Mouse (Mus musculus) heart, adult 2 months (tissue): ENCODE measurements around the gene Vwa8. TPM values are rescaled to one million over a fixed set of nuclear protein-coding genes. Genes with fewer than 3 reads are reported as not detected.
"Not testable (repeated sequence)": the region's sequence is repeated elsewhere in the genome, so short reads cannot be mapped to it uniquely, and the experiment has no call there.

Experiments
- DNase-seq, 2 experiments: peaks; one replicate each; pipeline ENCODE4 v3.0.0; 2021
- H3K27ac ChIP-seq: fragments of 200-600 bp; 2 replicates; pipeline ENCODE4 v1.8.1; 2022
- H3K27me3 ChIP-seq: fragments of 200-500 bp; 2 replicates; pipeline ENCODE4 v1.6.1; 2012; ENCODE audit warnings: mild to moderate bottlenecking, low read length, inconsistent platforms, mixed read lengths; ENCODE audit not compliant: control insufficient read depth, insufficient read depth
- H3K36me3 ChIP-seq: fragments of 200-500 bp; 2 replicates; pipeline ENCODE4 v1.6.1; 2012; ENCODE audit warnings: low read length, inconsistent platforms; ENCODE audit not compliant: control insufficient read depth, insufficient read depth
- H3K4me1 ChIP-seq: fragments of 200-500 bp; 2 replicates; pipeline ENCODE4 v1.6.1; 2011; ENCODE audit warnings: low read length; ENCODE audit not compliant: control insufficient read depth, insufficient read depth
- H3K4me3 ChIP-seq: fragments of 200-600 bp; 2 replicates; pipeline ENCODE4 v1.8.1; 2022
- H3K79me2 ChIP-seq: fragments of 200-500 bp; replicated peaks from 2 replicates; pipeline ENCODE4 v1.6.1; 2012; ENCODE audit warnings: mild to moderate bottlenecking, inconsistent platforms, low read length, moderate library complexity, mixed read lengths; ENCODE audit not compliant: control insufficient read depth, insufficient read depth
- H3K9ac ChIP-seq: fragments of 200-500 bp; 2 replicates; pipeline ENCODE4 v1.6.1; 2012; ENCODE audit warnings: low read depth, mild to moderate bottlenecking, control low read depth, inconsistent platforms, low read length, mixed read lengths
- CTCF ChIP-seq: fragments of 200-600 bp; IDR thresholded peaks from 2 replicates; pipeline ENCODE4 v1.8.1; 2022; ENCODE audit warnings: antibody characterized with exemption, mild to moderate bottlenecking, moderate library complexity
- EP300 ChIP-seq: fragments of 200-500 bp; IDR thresholded peaks from 2 replicates; pipeline ENCODE4 v1.6.1; 2011; ENCODE audit warnings: low read depth, low read length, control low read depth; ENCODE audit not compliant: insufficient read depth
- POLR2A ChIP-seq: fragments of 200-500 bp; IDR thresholded peaks from 2 replicates; pipeline ENCODE4 v1.6.1; 2011; ENCODE audit warnings: mild to moderate bottlenecking, low read depth, low read length, control low read depth; ENCODE audit not compliant: insufficient read depth
- WGBS: fragments of 180-500 bp; shearing (Covaris S2); methylation state at CpG from one replicate; pipeline ENCODE4 v1.1.7; 2018; 5-methylcytosine and 5-hydroxymethylcytosine counted together
- intact Hi-C: fragments of 180-260 bp; cut with DNase I; formaldehyde crosslinking; loops from one replicate; pipeline ENCODE4 v1.15.1; 2025
- polyA plus RNA-seq: library from polyadenylated mRNA; depleted of rRNA; stranded (reverse); fragments of >200 nt; gene quantifications from 2 replicates; pipeline ENCODE4 v1.2.3, GENCODE M21; 2012
- total RNA-seq, 2 experiments: library from RNA; stranded (reverse); gene quantifications; 2 replicates each; pipeline ENCODE4 v1.2.3; 2021

The Vwa8 gene
- total and polyA plus RNA-seq, 3 experiments = 58.8 to 177 (median 150) TPM

GRCm38 (mm10) chr14:78886566-78887234 lies 37.8 kb downstream of the Vwa8 start:
- peak; percentile 63; the same call in 1 of the 2 replicates for TF ChIP-seq EP300
- TF ChIP-seq CTCF = no peak
- no peak for TF ChIP-seq POLR2A
- H3K9ac ChIP-seq = no peak overlapping the region
- intact Hi-C loops = no loop called here
- no peak overlapping the region for H3K27ac ChIP-seq
- peak; percentile 31 to 48 for DNase-seq
- H3K4me1 ChIP-seq = no peaks in the 10 kb centered on the region; the same call in 1 of the 2 replicates
- peaks cover 4% of the 10 kb centered on the region; the same call in 1 of the 2 replicates for H3K79me2 ChIP-seq
- no peaks in the 10 kb centered on the region for H3K27me3 ChIP-seq
- no peak overlapping the region for H3K4me3 ChIP-seq
- no peaks in the 10 kb centered on the region for H3K36me3 ChIP-seq
- 58% methylated on average over 8 of the region's 8 CpGs for WGBS

- H3K79me2 ChIP-seq, H3K4me1 ChIP-seq, H3K36me3 ChIP-seq, H3K27ac ChIP-seq, DNase-seq, H3K9ac ChIP-seq, intact Hi-C loops, H3K27me3 ChIP-seq, H3K4me3 ChIP-seq: not testable (repeated sequence)
- 97% methylated on average over 18 of the region's 18 CpGs for WGBS
These were observed 38.6 kb downstream of the Vwa8 start for GRCm38 (mm10) chr14:78887494-78887893.

- Histone ChIP-seq H3K27me3 (no peaks in the 10 kb centered on the region), H3K4me1 (peaks cover 5% of the 10 kb centered on the region), H3K4me3 (no peak overlapping the region), H3K36me3 (no peaks in the 10 kb centered on the region), H3K9ac (no peak overlapping the region), H3K79me2 (no peaks in the 10 kb centered on the region), H3K27ac (no peak overlapping the region)
- intact Hi-C loops = no loop called here
- no peak for DNase-seq
- 92% methylated on average over 1 of the region's 1 CpGs for WGBS
- TF ChIP-seq POLR2A (no peak), EP300 (no peak), CTCF (no peak)
These were observed 46.6 kb downstream of the Vwa8 start for GRCm38 (mm10) chr14:78895496-78895895.

GRCm38 (mm10) chr14:78896252-78896651 lies 47.4 kb downstream of the Vwa8 start:
- 59% methylated on average over 5 of the region's 5 CpGs for WGBS
- H3K4me3 ChIP-seq = no peak overlapping the region
- no peak overlapping the region for H3K27ac ChIP-seq
- no peak overlapping the region for H3K9ac ChIP-seq
- H3K27me3 ChIP-seq = no peaks in the 10 kb centered on the region
- peaks cover 2% of the 10 kb centered on the region for H3K36me3 ChIP-seq
- H3K4me1 ChIP-seq = peaks cover 9% of the 10 kb centered on the region
- peak; percentile 52 to 61 for DNase-seq
- no peaks in the 10 kb centered on the region for H3K79me2 ChIP-seq
- intact Hi-C loops = no loop called here
- TF ChIP-seq CTCF (no peak), POLR2A (no peak), EP300 (no peak)

GRCm38 (mm10) chr14:78900770-78901169 lies 51.9 kb downstream of the Vwa8 start:
- H3K4me3 ChIP-seq = no peak overlapping the region
- H3K36me3 ChIP-seq = peaks cover 2% of the 10 kb centered on the region
- H3K9ac ChIP-seq = no peak overlapping the region; the same call in 1 of the 2 replicates
- no peaks in the 10 kb centered on the region for H3K79me2 ChIP-seq
- peak in 1 of 2 experiments; percentile 17 for DNase-seq
- peaks cover 9% of the 10 kb centered on the region for H3K4me1 ChIP-seq
- WGBS = under 1% methylated on average over 2 of the region's 2 CpGs
- no peaks in the 10 kb centered on the region for H3K27me3 ChIP-seq
- peak; percentile 39 for TF ChIP-seq CTCF
- TF ChIP-seq POLR2A = no peak
- TF ChIP-seq EP300 = no peak
- intact Hi-C loops = loop anchor here (10.0 kb wide), 1 partner anchor 46 kb away; no protein-coding TSS in a partner anchor
- H3K27ac ChIP-seq = peak overlapping the region; percentile 36

- WGBS = 89% methylated on average over 10 of the region's 10 CpGs
- Histone ChIP-seq H3K27me3 (no peaks in the 10 kb centered on the region), H3K4me1 (no peaks in the 10 kb centered on the region), H3K27ac (no peak overlapping the region), H3K4me3 (no peak overlapping the region), H3K36me3 (no peaks in the 10 kb centered on the region; the same call in 1 of the 2 replicates), H3K9ac (no peak overlapping the region), H3K79me2 (no peaks in the 10 kb centered on the region; the same call in 1 of the 2 replicates)
- intact Hi-C loops = loop anchor here (10.0 kb wide), 1 partner anchor 54 kb away; no protein-coding TSS in a partner anchor
- no peak for DNase-seq
- TF ChIP-seq EP300 (no peak), CTCF (no peak), POLR2A (no peak)
These were observed 59.5 kb downstream of the Vwa8 start for GRCm38 (mm10) chr14:78908205-78908863.
